10 mouse cellular contexts compared by ENCODE assay signal in the genomic region with DNA sequence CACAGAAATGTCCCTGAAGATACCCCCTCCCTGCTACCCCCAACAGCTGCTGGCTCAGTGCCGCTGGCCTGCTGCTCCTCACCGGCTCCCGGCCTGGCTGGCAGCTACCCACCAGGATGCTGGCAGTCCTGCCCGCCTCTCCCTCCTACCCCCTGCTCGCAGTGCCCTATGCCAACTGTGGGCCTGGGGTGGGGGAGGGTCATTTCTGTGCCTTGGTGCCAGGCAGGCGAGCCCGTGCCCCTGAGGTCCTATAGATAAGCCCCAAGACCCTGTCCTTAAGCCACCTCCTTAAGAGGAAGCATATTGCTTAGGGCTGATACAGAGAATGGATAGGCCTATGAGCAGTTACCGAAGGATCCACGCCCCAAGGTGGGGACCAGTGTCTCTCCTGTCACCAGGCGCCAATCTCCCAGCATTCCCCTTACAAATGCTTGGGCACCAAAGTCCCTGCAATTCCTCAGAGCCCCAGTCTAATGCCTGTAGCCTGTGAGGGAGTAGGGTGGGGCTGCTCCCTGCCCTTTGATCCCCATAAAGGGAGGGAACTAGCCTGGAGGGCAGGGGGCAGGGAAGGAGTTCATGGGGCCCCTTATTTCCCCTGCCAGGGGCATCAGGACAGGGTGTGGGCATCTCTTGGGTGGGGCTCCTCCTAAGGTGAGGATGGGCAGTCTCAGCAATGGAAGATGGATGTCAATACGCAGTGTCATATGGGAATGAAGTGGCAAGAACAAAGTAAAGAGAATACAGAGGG. TPM values are rescaled to one million over a fixed set of nuclear protein-coding genes. Genes with fewer than 3 reads are reported as not detected.
A peak's percentile ranks its signal among the peaks of the same experiment; 100 is the strongest.
DNase-seq lines count a peak whose midpoint lies in the region; ATAC-seq and TF ChIP-seq lines count a peak whose summit lies in the region.
"Had no signal": no experiment of that assay in that cellular context is flagged by ENCODE, and none has a peak within 500 bp of the region (broad histone marks: within the 10 kb centered on the region; RNA-seq: fewer than 3 reads in every experiment).

No protein-coding gene starts in this region.

- DNase-seq in heart, adult 2 months: peak; percentile 75 to 82
- DNase-seq in testis, postnatal 10 days (ENCODE audit: low spot score): peak; percentile 69
- no peak for DNase-seq in testis, postnatal 14 days (ENCODE audit: low spot score)
- DNase-seq in forebrain, postnatal 0 days: no peak
- DNase-seq in kidney, adult 9 months: peak; percentile 69
- no peak for DNase-seq in frontal cortex, postnatal 25 days (ENCODE audit: low spot score in 2 of 2)

- TF ChIP-seq EP300 in heart, adult 2 months (IDR thresholded peaks at IDR 0.05; ENCODE audit: insufficient read depth, low read depth, low read length): no peak

- H3K27me3 ChIP-seq in heart, adult 2 months (ENCODE audit: control insufficient read depth, insufficient read depth, low read length): no peaks in the 10 kb centered on the region
- no peaks in the 10 kb centered on the region for H3K27me3 ChIP-seq in heart, embryonic 12.5 days (replicated peaks)
- H3K27me3 ChIP-seq in forebrain, postnatal 0 days (ENCODE audit: insufficient read depth, low read length): no peaks in the 10 kb centered on the region; the same call in 1 of the 2 replicates
- 0 out of 2 replicates have a peak, but pooled peaks cover 5% of the 10 kb centered on the region for H3K27me3 ChIP-seq in midbrain, embryonic 16.5 days (ENCODE audit: control insufficient read depth, insufficient read depth, low read depth, low read length)
- H3K27me3 ChIP-seq: heart, embryonic 13.5 days had no signal

- ATAC-seq in heart, embryonic 12.5 days (ENCODE audit: insufficient number of reproducible peaks, low FRiP score): no peak
- ATAC-seq in forebrain, postnatal 0 days: peak; percentile 23; the same call in 1 of the 2 replicates
- ATAC-seq in midbrain, embryonic 16.5 days: 0 out of 2 replicates have a peak, but pooled peaks have one; percentile 1

- no peaks in the 10 kb centered on the region; the same call in 1 of the 2 replicates for H3K79me2 ChIP-seq in heart, adult 2 months (replicated peaks; ENCODE audit: control insufficient read depth, insufficient read depth, low read length)

- H3K36me3 ChIP-seq in heart, adult 2 months (ENCODE audit: control insufficient read depth, insufficient read depth, low read length): no peaks in the 10 kb centered on the region
- no peaks in the 10 kb centered on the region for H3K36me3 ChIP-seq in heart, embryonic 12.5 days
- no peaks in the 10 kb centered on the region for H3K36me3 ChIP-seq in forebrain, postnatal 0 days (ENCODE audit: insufficient read depth)
- H3K36me3 ChIP-seq in midbrain, embryonic 16.5 days (ENCODE audit: control insufficient read depth, insufficient read depth, low read length): no peaks in the 10 kb centered on the region
- H3K36me3 ChIP-seq: heart, embryonic 13.5 days had no signal

- no peak overlapping the region for H3K4me3 ChIP-seq in heart, adult 2 months
- no peak overlapping the region for H3K4me3 ChIP-seq in heart, embryonic 12.5 days
- no peak overlapping the region for H3K4me3 ChIP-seq in forebrain, postnatal 0 days (ENCODE audit: low read depth, low read length)
- no peak overlapping the region for H3K4me3 ChIP-seq in midbrain, embryonic 16.5 days (ENCODE audit: low read depth, low read length)
- H3K4me3 ChIP-seq: heart, embryonic 13.5 days had no signal

- intact Hi-C loops in heart, adult 2 months (cut with DNase I): no loop called here

- no peak for TF ChIP-seq CTCF in heart, adult 2 months (IDR thresholded peaks at IDR 0.05)
- no peak for TF ChIP-seq CTCF in forebrain, postnatal 0 days (IDR thresholded peaks at IDR 0.05; ENCODE audit: low read depth)

- no peak overlapping the region for H3K9ac ChIP-seq in heart, adult 2 months (ENCODE audit: low read depth, low read length)
- H3K9ac ChIP-seq in heart, embryonic 12.5 days: no peak overlapping the region
- no peak overlapping the region for H3K9ac ChIP-seq in forebrain, postnatal 0 days
- H3K9ac ChIP-seq in midbrain, embryonic 16.5 days (ENCODE audit: low read depth, low read length): no peak overlapping the region
- H3K9ac ChIP-seq: heart, embryonic 13.5 days had no signal

- H3K9me3 ChIP-seq in heart, embryonic 12.5 days (replicated peaks): no peaks in the 10 kb centered on the region
- H3K9me3 ChIP-seq in forebrain, postnatal 0 days (ENCODE audit: low read length): no peaks in the 10 kb centered on the region
- H3K9me3 ChIP-seq in midbrain, embryonic 16.5 days (replicated peaks; ENCODE audit: control insufficient read depth, low read length, poor library complexity, severe bottlenecking): no peaks in the 10 kb centered on the region
- H3K9me3 ChIP-seq: heart, embryonic 13.5 days had no signal

- H3K4me1 ChIP-seq in heart, adult 2 months (ENCODE audit: control insufficient read depth, insufficient read depth, low read length): peaks cover 13% of the 10 kb centered on the region
- peaks cover 40% of the 10 kb centered on the region for H3K4me1 ChIP-seq in heart, embryonic 12.5 days (replicated peaks)
- H3K4me1 ChIP-seq in forebrain, postnatal 0 days (ENCODE audit: insufficient read depth): peaks cover 20% of the 10 kb centered on the region
- peaks cover 26% of the 10 kb centered on the region for H3K4me1 ChIP-seq in midbrain, embryonic 16.5 days (ENCODE audit: control insufficient read depth, insufficient read depth, low read length)

- TF ChIP-seq POLR2A in heart, adult 2 months (IDR thresholded peaks at IDR 0.05; ENCODE audit: insufficient read depth, low read depth, low read length): no peak

- H3K27ac ChIP-seq in heart, adult 2 months: peak overlapping the region; percentile 94
- H3K27ac ChIP-seq in heart, embryonic 12.5 days (ENCODE audit: poor library complexity, severe bottlenecking): no peak overlapping the region
- no peak overlapping the region for H3K27ac ChIP-seq in forebrain, postnatal 0 days (ENCODE audit: low read depth, low read length)
- H3K27ac ChIP-seq in midbrain, embryonic 16.5 days (ENCODE audit: low read length): no peak overlapping the region
- H3K27ac ChIP-seq: heart, embryonic 13.5 days had no signal

- no peak overlapping the region for H3K4me2 ChIP-seq in heart, embryonic 12.5 days
- H3K4me2 ChIP-seq in forebrain, postnatal 0 days (ENCODE audit: low read depth): no peak overlapping the region
- H3K4me2 ChIP-seq in midbrain, embryonic 16.5 days (ENCODE audit: low read length): no peak overlapping the region
- H3K4me2 ChIP-seq: heart, embryonic 13.5 days had no signal

- WGBS in heart, adult 2 months: 46% methylated on average over 11 of the region's 11 CpGs
- 77% methylated on average over 11 of the region's 11 CpGs for WGBS in heart, embryonic 12.5 days
- WGBS in forebrain, postnatal 0 days: 53% methylated on average over 11 of the region's 11 CpGs
- WGBS in midbrain, embryonic 16.5 days: 70% methylated on average over 11 of the region's 11 CpGs

RNA-seq across cellular contexts. Expression of a gene that starts 6.3 kb away (rescaled TPM):
- 10 to 100 TPM; 20.5 to 23.4 TPM for total RNA-seq in heart, adult 2 months (2021)
- polyA plus RNA-seq in heart, adult 2 months (2012; rRNA removed): 21.5 and 21.9 TPM in 2 replicates
- polyA plus RNA-seq in heart, embryonic 12.5 days (2016; fragmentation: Nextera tagmentation; extraction: Ambion mirVana): 1.6 and 1.8 TPM in 2 replicates
- 2.1 and 4.9 TPM in 2 replicates for total RNA-seq in forebrain, postnatal 0 days (2014; rRNA removed)
- polyA plus RNA-seq in forebrain, postnatal 0 days (2015; fragmentation: Nextera tagmentation; extraction: Ambion mirVana): 0.33 and 0.75 TPM in 2 replicates
- 0.49 and 0.61 TPM in 2 replicates for polyA plus RNA-seq in midbrain, embryonic 16.5 days (2015; fragmentation: Nextera tagmentation; extraction: Ambion mirVana)

RNA-seq across cellular contexts. Expression of a gene that starts 14.3 kb away (rescaled TPM):
- not detected for total RNA-seq in heart, adult 2 months (2021)
- 2.1 and 5.4 TPM in 2 replicates for polyA plus RNA-seq in heart, adult 2 months (2012; rRNA removed)
- 0.54 TPM in 1 of 2 replicates, not detected in the other for polyA plus RNA-seq in heart, embryonic 12.5 days (2016; fragmentation: Nextera tagmentation; extraction: Ambion mirVana)
- 4.2 TPM in 1 of 2 replicates, not detected in the other for total RNA-seq in forebrain, postnatal 0 days (2014; rRNA removed)
- 0.40 TPM in 1 of 2 replicates, not detected in the other for polyA plus RNA-seq in forebrain, postnatal 0 days (2015; fragmentation: Nextera tagmentation; extraction: Ambion mirVana)
- polyA plus RNA-seq in midbrain, embryonic 16.5 days (2015; fragmentation: Nextera tagmentation; extraction: Ambion mirVana): 1.4 TPM in 1 of 2 replicates, not detected in the other
- polyA plus RNA-seq: heart, embryonic 13.5 days had no signal

RNA-seq across cellular contexts. Expression of a gene that starts 23.3 kb away (rescaled TPM):
- not detected for total RNA-seq in heart, adult 2 months (2021)
- polyA plus RNA-seq in heart, adult 2 months (2012; rRNA removed): 0.18 and 0.23 TPM in 2 replicates
- 0.09 TPM in 1 of 2 replicates, not detected in the other for polyA plus RNA-seq in heart, embryonic 12.5 days (2016; fragmentation: Nextera tagmentation; extraction: Ambion mirVana)
- total RNA-seq in forebrain, postnatal 0 days (2014; rRNA removed): 0.15 TPM in 1 of 2 replicates, not detected in the other
- 0.89 and 1.3 TPM in 2 replicates for polyA plus RNA-seq in forebrain, postnatal 0 days (2015; fragmentation: Nextera tagmentation; extraction: Ambion mirVana)
- 0.96 and 0.98 TPM in 2 replicates for polyA plus RNA-seq in midbrain, embryonic 16.5 days (2015; fragmentation: Nextera tagmentation; extraction: Ambion mirVana)

RNA-seq across cellular contexts. Expression of a gene that starts 23.4 kb away (rescaled TPM):
- 10 to 100 TPM; 56.1 to 59.7 TPM for total RNA-seq in heart, adult 2 months (2021)
- polyA plus RNA-seq in heart, adult 2 months (2012; rRNA removed): 81.3 and 89.8 TPM in 2 replicates
- 31.7 and 32.5 TPM in 2 replicates for polyA plus RNA-seq in heart, embryonic 12.5 days (2016; fragmentation: Nextera tagmentation; extraction: Ambion mirVana)
- 25.6 and 34.9 TPM in 2 replicates for total RNA-seq in forebrain, postnatal 0 days (2014; rRNA removed)
- 30.9 and 31.5 TPM in 2 replicates for polyA plus RNA-seq in forebrain, postnatal 0 days (2015; fragmentation: Nextera tagmentation; extraction: Ambion mirVana)
- 35.4 and 39.1 TPM in 2 replicates for polyA plus RNA-seq in midbrain, embryonic 16.5 days (2015; fragmentation: Nextera tagmentation; extraction: Ambion mirVana)

RNA-seq across cellular contexts. Expression of a gene that starts 26.5 kb away (rescaled TPM):
- not detected for total RNA-seq in heart, adult 2 months (2021)
- 0.09 and 0.35 TPM in 2 replicates for polyA plus RNA-seq in heart, adult 2 months (2012; rRNA removed)
- polyA plus RNA-seq in heart, embryonic 12.5 days (2016; fragmentation: Nextera tagmentation; extraction: Ambion mirVana): not detected in 2 replicates
- 0.19 and 0.46 TPM in 2 replicates for total RNA-seq in forebrain, postnatal 0 days (2014; rRNA removed)
- polyA plus RNA-seq in forebrain, postnatal 0 days (2015; fragmentation: Nextera tagmentation; extraction: Ambion mirVana): 0.43 and 0.56 TPM in 2 replicates
- polyA plus RNA-seq in midbrain, embryonic 16.5 days (2015; fragmentation: Nextera tagmentation; extraction: Ambion mirVana): 0.09 and 0.25 TPM in 2 replicates
- polyA plus RNA-seq: heart, embryonic 13.5 days; neural tube, embryonic 11.5 days had no signal

Comparison
In these comparisons a context has a peak if more than half of its experiments do, and no peak if none do; other contexts are left out.
1. DNase-seq: peak in heart, adult 2 months (2 of 2), testis, postnatal 10 days (single experiment) and kidney, adult 9 months (single experiment); none in testis, postnatal 14 days (single experiment), forebrain, postnatal 0 days (single experiment) and frontal cortex, postnatal 25 days (0 of 2).